Mouse (Mus musculus): ENCODE data around the gene Ndst2. TPM values are rescaled to one million over a fixed set of nuclear protein-coding genes. Genes with fewer than 3 reads are reported as not detected.
A peak's percentile ranks its signal among the peaks of the same experiment; 100 is the strongest.

The Ndst2 gene
- total and polyA plus RNA-seq, 2 experiments, result 10.8 to 33.2 TPM

- Histone ChIP-seq H3K27ac (replicated peaks; ENCODE audit: insufficient read depth, low read depth, low read length) (no peak overlapping the region), H3K9ac (ENCODE audit: low read depth, low read length) (no peak overlapping the region), H3K4me3 (ENCODE audit: insufficient read depth, low read depth, low read length) (no peak overlapping the region), H3K27me3 (ENCODE audit: control insufficient read depth, insufficient read depth, low read length) (no peaks in the 10 kb centered on the region), H3K79me2 (ENCODE audit: control insufficient read depth, insufficient read depth, low read length) (0 out of 2 replicates have a peak, but pooled peaks cover 6% of the 10 kb centered on the region), H3K4me1 (ENCODE audit: control insufficient read depth, insufficient read depth, low read length) (peaks cover 2% of the 10 kb centered on the region; the same call in 1 of the 2 replicates), H3K36me3 (ENCODE audit: control insufficient read depth, insufficient read depth, low read length) (peaks cover 5% of the 10 kb centered on the region; the same call in 1 of the 2 replicates)
- 65% methylated on average over 6 of the region's 6 CpGs for WGBS
- DNase-seq (ENCODE audit: extremely low read depth, low read depth, low spot score), result no peak
- no peak for TF ChIP-seq POLR2A (IDR thresholded peaks at IDR 0.05; ENCODE audit: extremely low read depth, insufficient read depth, low read length)
- no peak for TF ChIP-seq CTCF (IDR thresholded peaks at IDR 0.05; ENCODE audit: low read depth, low read length)
Observed at GRCm38 (mm10) chr14:20775661-20776060, 41.3 kb upstream of the Ndst2 start.

- Histone ChIP-seq H3K4me3 (ENCODE audit: insufficient read depth, low read depth, low read length) (no peak overlapping the region), H3K27me3 (ENCODE audit: control insufficient read depth, insufficient read depth, low read length) (no peaks in the 10 kb centered on the region), H3K4me1 (ENCODE audit: control insufficient read depth, insufficient read depth, low read length) (peaks cover 2% of the 10 kb centered on the region; the same call in 1 of the 2 replicates), H3K79me2 (ENCODE audit: control insufficient read depth, insufficient read depth, low read length) (0 out of 2 replicates have a peak, but pooled peaks cover 3% of the 10 kb centered on the region), H3K27ac (replicated peaks; ENCODE audit: insufficient read depth, low read depth, low read length) (no peak overlapping the region), H3K9ac (ENCODE audit: low read depth, low read length) (no peak overlapping the region), H3K36me3 (ENCODE audit: control insufficient read depth, insufficient read depth, low read length) (peaks cover 3% of the 10 kb centered on the region; the same call in 1 of the 2 replicates)
- WGBS, result 24% methylated on average over 3 of the region's 3 CpGs
- TF ChIP-seq POLR2A (IDR thresholded peaks at IDR 0.05; ENCODE audit: extremely low read depth, insufficient read depth, low read length) (no peak), CTCF (IDR thresholded peaks at IDR 0.05; ENCODE audit: low read depth, low read length) (no peak)
- DNase-seq (ENCODE audit: extremely low read depth, low read depth, low spot score), result peak; percentile 76
Observed at GRCm38 (mm10) chr14:20773410-20773809, 39.0 kb upstream of the Ndst2 start.

GRCm38 (mm10) chr14:20772808-20773207, 38.4 kb upstream of the Ndst2 start:
- peaks cover 2% of the 10 kb centered on the region; the same call in 1 of the 2 replicates for H3K4me1 ChIP-seq (ENCODE audit: control insufficient read depth, insufficient read depth, low read length)
- TF ChIP-seq CTCF (IDR thresholded peaks at IDR 0.05; ENCODE audit: low read depth, low read length) (no peak), POLR2A (IDR thresholded peaks at IDR 0.05; ENCODE audit: extremely low read depth, insufficient read depth, low read length) (no peak)
- no peaks in the 10 kb centered on the region for H3K27me3 ChIP-seq (ENCODE audit: control insufficient read depth, insufficient read depth, low read length)
- H3K27ac ChIP-seq (replicated peaks; ENCODE audit: insufficient read depth, low read depth, low read length), result no peak overlapping the region
- DNase-seq (ENCODE audit: extremely low read depth, low read depth, low spot score), result no peak
- 76% methylated on average over 6 of the region's 6 CpGs for WGBS
- no peak overlapping the region for H3K9ac ChIP-seq (ENCODE audit: low read depth, low read length)
- H3K79me2 ChIP-seq (ENCODE audit: control insufficient read depth, insufficient read depth, low read length), result 0 out of 2 replicates have a peak, but pooled peaks cover under 1% of the 10 kb centered on the region
- no peak overlapping the region for H3K4me3 ChIP-seq (ENCODE audit: insufficient read depth, low read depth, low read length)
- H3K36me3 ChIP-seq (ENCODE audit: control insufficient read depth, insufficient read depth, low read length), result peaks cover 1% of the 10 kb centered on the region; the same call in 1 of the 2 replicates

GRCm38 (mm10) chr14:20771941-20772340, 37.6 kb upstream of the Ndst2 start:
- Histone ChIP-seq H3K4me3 (ENCODE audit: insufficient read depth, low read depth, low read length) (no peak overlapping the region), H3K27ac (replicated peaks; ENCODE audit: insufficient read depth, low read depth, low read length) (no peak overlapping the region), H3K79me2 (ENCODE audit: control insufficient read depth, insufficient read depth, low read length) (no peaks in the 10 kb centered on the region), H3K4me1 (ENCODE audit: control insufficient read depth, insufficient read depth, low read length) (peaks cover 2% of the 10 kb centered on the region; the same call in 1 of the 2 replicates), H3K36me3 (ENCODE audit: control insufficient read depth, insufficient read depth, low read length) (no peaks in the 10 kb centered on the region), H3K27me3 (ENCODE audit: control insufficient read depth, insufficient read depth, low read length) (no peaks in the 10 kb centered on the region), H3K9ac (ENCODE audit: low read depth, low read length) (no peak overlapping the region)
- DNase-seq (ENCODE audit: extremely low read depth, low read depth, low spot score), result no peak
- TF ChIP-seq CTCF (IDR thresholded peaks at IDR 0.05; ENCODE audit: low read depth, low read length) (no peak), POLR2A (IDR thresholded peaks at IDR 0.05; ENCODE audit: extremely low read depth, insufficient read depth, low read length) (no peak)
- 86% methylated on average over 3 of the region's 3 CpGs for WGBS

- H3K4me3 ChIP-seq (ENCODE audit: insufficient read depth, low read depth, low read length), result no peak overlapping the region
- H3K4me1 ChIP-seq (ENCODE audit: control insufficient read depth, insufficient read depth, low read length), result peaks cover 2% of the 10 kb centered on the region; the same call in 1 of the 2 replicates
- H3K9ac ChIP-seq (ENCODE audit: low read depth, low read length), result no peak overlapping the region
- peaks cover 4% of the 10 kb centered on the region; the same call in 1 of the 2 replicates for H3K36me3 ChIP-seq (ENCODE audit: control insufficient read depth, insufficient read depth, low read length)
- TF ChIP-seq CTCF (IDR thresholded peaks at IDR 0.05; ENCODE audit: low read depth, low read length), result no peak
- TF ChIP-seq POLR2A (IDR thresholded peaks at IDR 0.05; ENCODE audit: extremely low read depth, insufficient read depth, low read length), result no peak
- H3K27me3 ChIP-seq (ENCODE audit: control insufficient read depth, insufficient read depth, low read length), result no peaks in the 10 kb centered on the region
- no peak for DNase-seq (ENCODE audit: extremely low read depth, low read depth, low spot score)
- WGBS, result 80% methylated on average over 5 of the region's 5 CpGs
- H3K79me2 ChIP-seq (ENCODE audit: control insufficient read depth, insufficient read depth, low read length), result no peaks in the 10 kb centered on the region
- H3K27ac ChIP-seq (replicated peaks; ENCODE audit: insufficient read depth, low read depth, low read length), result no peak overlapping the region
Observed at GRCm38 (mm10) chr14:20768581-20768980, 34.2 kb upstream of the Ndst2 start.

GRCm38 (mm10) chr14:20767936-20768335, 33.6 kb upstream of the Ndst2 start:
- Histone ChIP-seq H3K36me3 (ENCODE audit: control insufficient read depth, insufficient read depth, low read length) (peaks cover 4% of the 10 kb centered on the region; the same call in 1 of the 2 replicates), H3K4me3 (ENCODE audit: insufficient read depth, low read depth, low read length) (no peak overlapping the region), H3K9ac (ENCODE audit: low read depth, low read length) (no peak overlapping the region), H3K4me1 (ENCODE audit: control insufficient read depth, insufficient read depth, low read length) (no peaks in the 10 kb centered on the region; the same call in 1 of the 2 replicates), H3K79me2 (ENCODE audit: control insufficient read depth, insufficient read depth, low read length) (no peaks in the 10 kb centered on the region), H3K27ac (replicated peaks; ENCODE audit: insufficient read depth, low read depth, low read length) (no peak overlapping the region), H3K27me3 (ENCODE audit: control insufficient read depth, insufficient read depth, low read length) (no peaks in the 10 kb centered on the region)
- DNase-seq (ENCODE audit: extremely low read depth, low read depth, low spot score), result no peak
- WGBS, result 94% methylated on average over 7 of the region's 7 CpGs
- TF ChIP-seq POLR2A (IDR thresholded peaks at IDR 0.05; ENCODE audit: extremely low read depth, insufficient read depth, low read length) (no peak), CTCF (IDR thresholded peaks at IDR 0.05; ENCODE audit: low read depth, low read length) (no peak)
